Mouse (Mus musculus) right cerebral cortex, postnatal 4 days (tissue): ENCODE measurements at regions not wholly inside any gene's neighbourhood (a gene's known extent, or its start where the extent isn't known, plus 50 kb on each side); places are given as distances from the start of the nearest gene placed in this dataset.

Source experiments
- DNase-seq: peaks from one replicate; pipeline ENCODE4 v3.0.0-alpha.2; 2022

GRCm38 (mm10) chr3:54993761-54994160 is 61.5 kb downstream of the Ccna1 start:
- DNase-seq = no peak

- DNase-seq = no peak
These were observed 65.2 kb downstream of the Ccna1 start for GRCm38 (mm10) chr3:54990073-54990472.

- DNase-seq = peak; percentile 69
These were observed 65.9 kb downstream of the Ccna1 start for GRCm38 (mm10) chr3:54989358-54989757.

GRCm38 (mm10) chr3:54981488-54981887 is 65.8 kb upstream of the Sertm1 start:
- no peak for DNase-seq

GRCm38 (mm10) chr3:54980312-54980711 is 64.6 kb upstream of the Sertm1 start:
- DNase-seq = peak; percentile 11

GRCm38 (mm10) chr3:54965512-54965911 is 49.8 kb upstream of the Sertm1 start:
- DNase-seq = no peak
